Mouse (Mus musculus) kidney, adult 18-20 months (tissue): ENCODE measurements around the gene Tubg1.
A peak's percentile ranks its signal among the peaks of the same experiment; 100 is the strongest.
"Not testable (repeated sequence)": the region's sequence is repeated elsewhere in the genome, so short reads cannot be mapped to it uniquely, and the experiment has no call there.

ENCODE experiments used
- DNase-seq: peaks from one replicate; pipeline ENCODE4 v3.0.0; 2021

Tubg1 gene

GRCm38 (mm10) chr11:101103011-101103410 is 16.7 kb upstream of the Tubg1 start:
- no peak for DNase-seq

- no peak for DNase-seq
Observed at GRCm38 (mm10) chr11:101109351-101109750, 10.4 kb upstream of the Tubg1 start.

GRCm38 (mm10) chr11:101110708-101111107 is 9.0 kb upstream of the Tubg1 start:
- no peak for DNase-seq

- DNase-seq, result no peak
Observed at GRCm38 (mm10) chr11:101111178-101111577, 8.6 kb upstream of the Tubg1 start.

- DNase-seq, result no peak
Observed at GRCm38 (mm10) chr11:101112186-101112585, 7.6 kb upstream of the Tubg1 start.

GRCm38 (mm10) chr11:101115564-101115963 is 4.2 kb upstream of the Tubg1 start:
- DNase-seq, result no peak

GRCm38 (mm10) chr11:101118105-101118504 is 1.6 kb upstream of the Tubg1 start:
- DNase-seq, result no peak

GRCm38 (mm10) chr11:101119131-101119760 is 492 bp upstream of the Tubg1 start:
- no peak for DNase-seq

GRCm38 (mm10) chr11:101120545-101121188 is 929 bp downstream of the Tubg1 start:
- no peak for DNase-seq

GRCm38 (mm10) chr11:101124494-101124893 is 4.8 kb downstream of the Tubg1 start:
- not testable (repeated sequence) for DNase-seq

- not testable (repeated sequence) for DNase-seq
Observed at GRCm38 (mm10) chr11:101125008-101125407, 5.3 kb downstream of the Tubg1 start.

GRCm38 (mm10) chr11:101127075-101127474 is 7.3 kb downstream of the Tubg1 start:
- DNase-seq, result no peak

GRCm38 (mm10) chr11:101128996-101129577 is 9.3 kb downstream of the Tubg1 start:
- no peak for DNase-seq

- peak; percentile 11 for DNase-seq
Observed at GRCm38 (mm10) chr11:101130056-101130756, 10.5 kb downstream of the Tubg1 start.

GRCm38 (mm10) chr11:101131187-101131586 is 11.4 kb downstream of the Tubg1 start:
- DNase-seq, result no peak

- peak; percentile 18 for DNase-seq
Observed at GRCm38 (mm10) chr11:101131701-101132100, 12.0 kb downstream of the Tubg1 start.

GRCm38 (mm10) chr11:101133037-101133436 is 13.3 kb downstream of the Tubg1 start:
- peak; percentile 17 for DNase-seq

GRCm38 (mm10) chr11:101134217-101134865 is 14.6 kb downstream of the Tubg1 start:
- peak; percentile 20 for DNase-seq

- no peak for DNase-seq
Observed at GRCm38 (mm10) chr11:101137000-101137399, 17.3 kb downstream of the Tubg1 start.

GRCm38 (mm10) chr11:101138536-101139181 is 18.9 kb downstream of the Tubg1 start:
- DNase-seq, result peak; percentile 64

- peak; percentile 36 for DNase-seq
Observed at GRCm38 (mm10) chr11:101140164-101140819, 20.6 kb downstream of the Tubg1 start.

- no peak for DNase-seq
Observed at GRCm38 (mm10) chr11:101141088-101141487, 21.4 kb downstream of the Tubg1 start.
